Mouse (Mus musculus): ENCODE results near the gene Lif.

The Lif gene

GRCm38 (mm10) chr11:4231435-4231834 is 25.9 kb upstream of the Lif start:
- DNase-seq, result no peak

- DNase-seq, result no peak
These were observed 24.7 kb upstream of the Lif start for GRCm38 (mm10) chr11:4232644-4233043.

GRCm38 (mm10) chr11:4235052-4235655 is 22.2 kb upstream of the Lif start:
- DNase-seq, result no peak

- DNase-seq, result no peak
These were observed 21.5 kb upstream of the Lif start, which contains the start of gene Osm for GRCm38 (mm10) chr11:4235665-4236545. Gene Osm (plus strand): TSS chr11:4236420.

GRCm38 (mm10) chr11:4236546-4237067 is 20.8 kb upstream of the Lif start:
- no peak for DNase-seq

GRCm38 (mm10) chr11:4237389-4237912 is 19.9 kb upstream of the Lif start:
- no peak for DNase-seq

- no peak for DNase-seq
These were observed 19.2 kb upstream of the Lif start for GRCm38 (mm10) chr11:4238167-4238566.

GRCm38 (mm10) chr11:4239691-4240090 is 17.7 kb upstream of the Lif start:
- no peak for DNase-seq

- DNase-seq, result no peak
These were observed 17.2 kb upstream of the Lif start for GRCm38 (mm10) chr11:4240151-4240550.

- DNase-seq, result no peak
These were observed 16.2 kb upstream of the Lif start for GRCm38 (mm10) chr11:4241180-4241579.

- DNase-seq, result no peak
These were observed 11.2 kb upstream of the Lif start for GRCm38 (mm10) chr11:4246126-4246525.

- no peak for DNase-seq
These were observed 10.7 kb upstream of the Lif start for GRCm38 (mm10) chr11:4246623-4247022.

GRCm38 (mm10) chr11:4247201-4247959 is 10.0 kb upstream of the Lif start:
- DNase-seq, result no peak

- no peak for DNase-seq
These were observed 8.2 kb upstream of the Lif start for GRCm38 (mm10) chr11:4249151-4249550.

- DNase-seq, result no peak
These were observed 7.1 kb upstream of the Lif start for GRCm38 (mm10) chr11:4250290-4250689.

GRCm38 (mm10) chr11:4251376-4251775 is 6.0 kb upstream of the Lif start:
- DNase-seq, result no peak

GRCm38 (mm10) chr11:4252886-4253285 is 4.5 kb upstream of the Lif start:
- DNase-seq, result no peak

GRCm38 (mm10) chr11:4257756-4258155 is 399 bp downstream of the Lif start:
- peak; percentile 80 to 84 for DNase-seq

GRCm38 (mm10) chr11:4258657-4259082 is 1.3 kb downstream of the Lif start:
- peak; percentile 71 to 85 for DNase-seq

- peak; percentile 48 to 50 for DNase-seq
These were observed 3.3 kb downstream of the Lif start for GRCm38 (mm10) chr11:4260463-4261187.

- peak; percentile 35 to 62 for DNase-seq
These were observed 3.8 kb downstream of the Lif start for GRCm38 (mm10) chr11:4261188-4261494.

- DNase-seq, result no peak
These were observed 4.6 kb downstream of the Lif start for GRCm38 (mm10) chr11:4261969-4262368.
